In genomic region chr11:97793165-97793564, GRCm38 (mm10) we compare ENCODE assay signal across 1 mouse cellular context.
TF ChIP-seq lines count a peak whose summit lies in the region.

No protein-coding gene starts in this region.

TF ChIP-seq in MEL, 35 proteins besides CTCF, POLR2A, EP300 and RAD21 (continued from another document):
- TF ChIP-seq MAZ (IDR thresholded peaks at IDR 0.05; ENCODE audit: low read depth, low read length) (0 out of 2 replicates have a peak, but pooled peaks have one; percentile 42), ETS1 (IDR thresholded peaks at IDR 0.05; ENCODE audit: low read depth, low read length) (no peak), USF2 (IDR thresholded peaks at IDR 0.05; ENCODE audit: borderline replicate concordance in 1 of 2, insufficient read depth in 1 of 2, low read depth in 1 of 2, low read length in 2 of 2) (no peak), SMC3 (IDR thresholded peaks at IDR 0.05; ENCODE audit: low read depth, low read length) (peak; percentile 92), E2F4 (IDR thresholded peaks at IDR 0.05; ENCODE audit: borderline replicate concordance, low read depth, low read length) (no peak), ZNF384 (IDR thresholded peaks at IDR 0.05; ENCODE audit: low read depth, low read length) (peak; percentile 79)
